Mouse (Mus musculus) hindbrain, postnatal 0 days (tissue): ENCODE measurements around the gene Gm2897. TPM values are rescaled to one million over a fixed set of nuclear protein-coding genes. Genes with fewer than 3 reads are reported as not detected.
"Not testable (repeated sequence)": the region's sequence is repeated elsewhere in the genome, so short reads cannot be mapped to it uniquely, and the experiment has no call there.

Experiments
- ATAC-seq: fragments of 200-750 bp; cut with Nextera tagmentation; 2 replicates; pipeline ENCODE4 v1.8.0; 2017; ENCODE audit warnings: mild to moderate bottlenecking, moderate TSS enrichment, moderate library complexity
- DNase-seq: peaks from one replicate; pipeline ENCODE4 v3.0.0-alpha.2; 2015; ENCODE audit warnings: low spot score
- H3K27ac ChIP-seq: fragments of 300-500 bp; sonication (generic); 2 replicates; pipeline ENCODE4 v1.5.1; 2014; ENCODE audit warnings: mild to moderate bottlenecking
- H3K27me3 ChIP-seq: fragments of 300-500 bp; sonication (generic); 2 replicates; pipeline ENCODE4 v1.6.1; 2014; ENCODE audit warnings: low read length, mixed read lengths; ENCODE audit not compliant: insufficient read depth
- H3K36me3 ChIP-seq: fragments of 300-500 bp; sonication (generic); 2 replicates; pipeline ENCODE4 v1.6.1; 2014; ENCODE audit warnings: low read length, mixed read lengths; ENCODE audit not compliant: insufficient read depth
- H3K4me1 ChIP-seq: fragments of 300-500 bp; sonication (generic); 2 replicates; pipeline ENCODE4 v1.6.1; 2014; ENCODE audit warnings: antibody characterized with exemption, low read length, mixed read lengths; ENCODE audit not compliant: insufficient read depth
- H3K4me2 ChIP-seq: fragments of 300-500 bp; sonication (generic); 2 replicates; pipeline ENCODE4 v1.6.1; 2014; ENCODE audit warnings: low read depth, mild to moderate bottlenecking, low read length, moderate library complexity, mixed read lengths
- H3K4me3 ChIP-seq: fragments of 300-500 bp; sonication (generic); 2 replicates; pipeline ENCODE4 v1.5.1; 2014; ENCODE audit warnings: low read length
- H3K9ac ChIP-seq: fragments of 300-500 bp; sonication (generic); replicated peaks from 2 replicates; pipeline ENCODE4 v1.6.1; 2014; ENCODE audit warnings: mild to moderate bottlenecking, low read length, moderate library complexity, mixed read lengths
- H3K9me3 ChIP-seq: fragments of 300-500 bp; sonication (generic); 2 replicates; pipeline ENCODE4 v1.6.1; 2016; ENCODE audit warnings: low read length, mixed read lengths
- CTCF ChIP-seq: IDR thresholded peaks from 2 replicates; pipeline ENCODE4 v1.5.1; 2016; ENCODE audit warnings: antibody characterized with exemption, control low read depth, low read depth
- WGBS: fragments of 180-500 bp; shearing (Covaris S2); extraction: QIAGEN DNeasy Blood & Tissue Kit; methylation state at CpG from one replicate; pipeline ENCODE4 v1.1.7; 2014; 5-methylcytosine and 5-hydroxymethylcytosine counted together
- polyA plus RNA-seq: library from polyadenylated mRNA; unstranded; fragments of >200 nt; fragmentation: Nextera tagmentation; extraction: Ambion mirVana; gene quantifications from 2 replicates; pipeline ENCODE4 v1.2.1, GENCODE M21; 2015
- total RNA-seq: library from RNA; depleted of rRNA; stranded (reverse); fragments of >200 nt; gene quantifications from 2 replicates; pipeline ENCODE4 v1.2.3, GENCODE M21; 2014; rRNA removed

Gm2897 gene
- 4.7 and 8.0 TPM in 2 replicates for total RNA-seq
- polyA plus RNA-seq, result 10.9 and 11.8 TPM in 2 replicates

DNA sequence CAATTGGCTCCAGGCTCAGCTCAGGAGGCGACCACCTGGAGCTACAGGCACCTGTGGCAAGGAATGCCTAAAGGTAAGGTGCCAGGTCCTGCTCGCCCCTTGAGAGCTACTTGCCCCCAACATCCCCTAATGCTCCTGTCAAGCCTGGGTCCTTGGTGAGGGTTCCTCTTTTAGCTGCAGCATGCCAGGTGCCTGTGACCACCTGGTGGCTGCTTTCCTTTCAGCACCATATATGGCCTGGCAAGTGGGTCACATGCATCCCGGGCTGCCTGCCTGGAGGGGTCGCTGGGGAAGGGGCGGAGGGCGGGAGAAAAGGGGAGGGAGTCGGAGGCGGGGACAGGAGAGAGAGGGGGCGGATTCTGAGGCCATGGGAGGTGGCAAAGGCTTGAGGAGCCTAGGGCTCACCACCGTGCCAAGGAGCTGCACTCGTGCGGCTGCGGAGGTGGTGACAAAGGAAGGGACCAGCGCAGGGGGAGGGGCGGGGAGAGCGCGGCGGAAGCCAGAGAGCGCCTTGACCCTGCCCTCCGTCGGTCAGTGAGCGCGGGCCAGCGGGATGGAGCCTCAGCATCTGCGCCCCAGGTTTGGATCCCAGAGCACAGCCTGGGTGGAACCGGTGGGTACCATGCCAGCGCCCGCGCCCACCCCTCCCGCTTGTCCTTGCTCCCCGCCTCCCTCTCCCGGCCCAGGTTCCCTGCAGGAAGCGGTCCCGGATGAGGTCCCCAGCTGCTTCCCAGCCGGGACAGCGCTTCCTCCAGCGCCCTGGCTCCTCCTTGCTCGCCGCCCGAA, at the start of gene Gm2897:
Gene Gm2897, plus strand, starts transcription at position 559 of the 786 bp plus-strand sequence.
- peak; percentile 17 for TF ChIP-seq CTCF
- not testable (repeated sequence) for H3K36me3 ChIP-seq, H3K4me1 ChIP-seq, H3K9ac ChIP-seq, H3K27me3 ChIP-seq, H3K9me3 ChIP-seq
- Histone ChIP-seq H3K27ac (peak within 1 kb of the TSS; percentile 71), H3K4me2 (peak within 1 kb of the TSS; percentile 57), H3K4me3 (peak within 1 kb of the TSS; percentile 44)
- peak; percentile 57 for DNase-seq
- 0 out of 2 replicates have a peak, but pooled peaks have one; percentile 51 for ATAC-seq
- WGBS, result 7% methylated on average over 14 of the region's 40 CpGs

- DNase-seq, H3K4me2 ChIP-seq, H3K36me3 ChIP-seq, H3K27ac ChIP-seq, H3K27me3 ChIP-seq, H3K4me3 ChIP-seq, H3K9ac ChIP-seq, H3K4me1 ChIP-seq, ATAC-seq, H3K9me3 ChIP-seq: not testable (repeated sequence)
- 79% methylated on average over 2 of the region's 3 CpGs for WGBS
Measured at GRCm38 (mm10) chr14:3029702-3030101, 19.4 kb upstream of the Gm2897 start, which contains the start of gene Gm2888. Gene Gm2888, plus strand, starts transcription at chr14:3030002.

DNA sequence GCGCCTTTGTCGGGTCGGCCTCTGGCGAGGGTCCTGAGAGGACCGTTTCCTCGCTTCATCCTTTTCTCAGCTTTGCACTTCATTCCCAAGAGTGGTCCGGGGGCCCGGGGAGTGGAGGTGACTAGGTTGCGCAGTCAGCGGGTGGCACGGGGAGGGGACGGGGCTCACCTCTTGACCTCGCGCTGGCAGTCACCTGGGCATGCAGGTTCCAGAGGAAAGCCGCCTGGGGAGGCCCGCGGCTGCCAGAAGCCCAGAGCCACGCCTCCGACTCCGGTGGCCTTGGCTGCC, 372 bp downstream of the Gm2897 start:
- 0% methylated on average over 9 of the region's 20 CpGs for WGBS
- H3K27me3 ChIP-seq, H3K36me3 ChIP-seq, H3K9me3 ChIP-seq, ATAC-seq, H3K9ac ChIP-seq, H3K4me1 ChIP-seq: not testable (repeated sequence)
- Histone ChIP-seq H3K27ac (peak overlapping the region; percentile 71; the same call in 1 of the 2 replicates), H3K4me2 (peak overlapping the region; percentile 57), H3K4me3 (peak overlapping the region; percentile 44)
- peak; percentile 1 for DNase-seq

DNA sequence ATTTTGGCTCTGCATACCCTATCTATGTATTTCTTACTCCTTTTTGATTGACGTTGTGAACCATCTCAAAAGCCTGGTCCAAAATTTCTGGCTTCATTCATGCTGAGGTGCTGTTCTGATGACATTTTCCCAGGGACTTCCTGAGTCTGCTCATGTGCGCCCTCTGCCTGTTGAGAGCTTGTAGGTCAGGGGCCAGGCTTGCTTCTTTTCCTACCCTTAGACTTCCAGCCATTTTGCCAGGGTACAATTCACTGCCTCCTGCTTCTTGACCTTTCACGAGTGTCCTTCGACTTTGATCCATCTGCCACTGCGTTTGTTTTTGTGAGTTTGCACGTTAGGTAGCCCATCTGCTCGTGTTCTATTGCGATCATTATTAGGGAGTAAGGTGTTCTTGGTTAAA, 1.0 kb downstream of the Gm2897 start:
- not testable (repeated sequence) for H3K4me2 ChIP-seq, H3K36me3 ChIP-seq, H3K4me1 ChIP-seq, H3K4me3 ChIP-seq, H3K27me3 ChIP-seq, H3K9ac ChIP-seq, ATAC-seq, DNase-seq, H3K27ac ChIP-seq, H3K9me3 ChIP-seq
- WGBS, result 4% methylated on average over 5 of the region's 8 CpGs
- peak; percentile 34 for TF ChIP-seq CTCF

DNA sequence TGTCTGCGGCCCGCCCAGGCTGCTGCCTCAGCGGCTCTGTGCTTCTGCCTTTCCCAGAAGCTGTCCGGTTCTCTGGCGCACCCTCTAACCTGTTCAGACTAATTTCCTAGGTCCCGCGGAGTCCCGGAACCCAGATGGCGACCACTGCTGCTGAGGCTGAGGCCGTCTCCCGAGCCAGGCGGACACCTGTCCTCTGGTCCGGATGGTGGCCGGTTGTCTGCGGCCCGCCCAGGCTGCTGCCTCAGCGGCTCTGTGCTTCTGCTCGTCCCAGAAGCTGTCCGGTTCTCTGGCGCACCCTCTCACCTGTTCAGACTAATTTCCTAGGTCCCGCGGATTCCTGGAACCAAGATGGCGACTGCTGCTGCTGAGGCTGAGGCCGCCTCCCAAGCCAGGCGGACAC, 67.0 kb downstream of the Gm2897 start:
- not testable (repeated sequence) for ATAC-seq, H3K36me3 ChIP-seq, DNase-seq, H3K4me2 ChIP-seq, H3K9ac ChIP-seq, H3K27me3 ChIP-seq, H3K4me3 ChIP-seq, H3K4me1 ChIP-seq, H3K9me3 ChIP-seq, H3K27ac ChIP-seq
- WGBS, result 87% methylated on average over 13 of the region's 25 CpGs

Other genes with a start within 250 kb of the Gm2897 start
- not detected in 2 replicates for gene Gm2888, start 19.3 kb upstream of the Gm2897 start, total RNA-seq
- gene Gm2888, start 19.3 kb upstream of the Gm2897 start, polyA plus RNA-seq, result not detected in 2 replicates
- gene Gm10340, start 84.7 kb downstream of the Gm2897 start, total RNA-seq, result not detected in 2 replicates
- not detected in 2 replicates for gene Gm10340, start 84.7 kb downstream of the Gm2897 start, polyA plus RNA-seq
- 1.6 TPM in 1 of 2 replicates, not detected in the other for gene Gm5795, start 139.0 kb downstream of the Gm2897 start, total RNA-seq
- 0.19 and 0.20 TPM in 2 replicates for gene Gm5795, start 139.0 kb downstream of the Gm2897 start, polyA plus RNA-seq
- 10.3 and 13.3 TPM in 2 replicates for gene D830030K20Rik, start 159.2 kb downstream of the Gm2897 start, total RNA-seq
- 29.5 and 31.8 TPM in 2 replicates for gene D830030K20Rik, start 159.2 kb downstream of the Gm2897 start, polyA plus RNA-seq